Mouse (Mus musculus) right cerebral cortex, postnatal 14 days (tissue): ENCODE data around the gene Frg2f1.

Experiments used
- DNase-seq: peaks from one replicate; pipeline ENCODE4 v3.0.0; 2022

Gene Frg2f1

DNA sequence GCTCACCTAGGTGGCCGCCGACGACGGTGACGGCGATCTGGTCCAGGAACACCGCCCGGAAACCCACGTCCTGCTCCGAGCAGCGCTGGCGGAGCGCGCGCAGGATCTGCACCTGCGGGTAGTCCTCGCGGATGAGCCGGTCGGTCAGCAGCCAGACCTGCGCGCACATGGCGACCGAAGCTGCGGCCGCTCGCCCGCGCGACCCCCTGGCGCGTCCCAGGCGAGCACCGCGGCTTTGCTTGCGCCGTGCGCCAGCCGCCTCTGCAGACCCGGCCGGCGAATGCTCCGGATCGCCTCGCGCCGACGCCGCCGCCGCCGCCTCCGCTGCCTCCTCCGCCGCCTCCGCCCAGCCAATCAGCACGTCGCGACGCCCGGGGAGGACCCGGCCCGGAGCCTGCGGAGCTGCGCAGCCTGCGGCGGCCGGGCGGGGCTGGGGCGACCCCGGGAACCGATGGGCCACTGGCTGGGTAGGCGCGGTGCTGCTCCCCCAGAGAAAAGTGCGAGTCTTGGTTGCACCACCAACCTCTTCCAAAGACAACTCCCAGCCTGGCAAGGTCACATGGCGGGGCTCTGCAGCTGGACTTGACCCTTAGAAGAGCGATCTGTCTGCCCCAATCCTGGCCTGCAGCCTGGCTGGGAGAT is 46.9 kb downstream of the Frg2f1 start, which contains the start of gene Rimkla:
Rimkla (minus strand) TSS at position 338 of the 642 bp plus-strand sequence.
- peak; percentile 64 for DNase-seq

DNA sequence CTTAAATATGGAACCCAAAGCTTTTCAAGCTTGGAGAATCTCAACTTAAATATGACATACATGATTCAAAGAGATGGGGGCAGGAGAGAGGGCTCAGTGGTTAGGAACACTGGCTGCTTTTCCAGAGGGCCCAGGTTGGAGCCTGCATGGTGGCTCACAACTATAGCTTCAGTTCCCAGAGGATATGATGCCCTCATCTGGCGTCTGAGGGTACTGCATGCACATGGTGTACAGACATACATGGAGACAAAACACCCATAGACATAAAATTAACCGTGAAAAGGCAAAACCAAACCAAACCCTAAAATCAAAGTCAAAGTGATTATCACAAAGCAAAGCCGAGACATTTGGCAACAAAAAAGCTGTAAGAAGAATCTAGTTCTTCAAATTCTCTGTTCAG is 48.5 kb downstream of the Frg2f1 start:
- DNase-seq = peak; percentile 77

DNA sequence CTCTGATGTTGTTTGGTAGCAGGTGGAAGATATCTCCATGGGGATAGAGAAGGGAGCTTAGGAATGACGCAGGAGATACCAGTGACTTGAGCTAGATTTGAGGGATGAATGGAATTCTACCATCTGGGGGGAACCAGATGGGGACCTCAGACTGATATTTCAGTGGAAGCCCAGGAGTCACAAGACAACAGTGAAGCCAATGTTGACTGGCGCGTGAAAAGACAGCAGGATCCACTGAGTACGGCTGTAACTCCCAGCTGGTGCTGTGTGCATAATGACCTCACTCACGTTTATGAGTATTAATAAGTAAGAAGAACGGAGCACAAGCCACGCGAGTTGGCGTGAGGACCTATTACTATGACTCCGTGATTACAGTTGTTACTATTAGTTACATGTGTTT is 49.7 kb downstream of the Frg2f1 start:
- no peak for DNase-seq

DNA sequence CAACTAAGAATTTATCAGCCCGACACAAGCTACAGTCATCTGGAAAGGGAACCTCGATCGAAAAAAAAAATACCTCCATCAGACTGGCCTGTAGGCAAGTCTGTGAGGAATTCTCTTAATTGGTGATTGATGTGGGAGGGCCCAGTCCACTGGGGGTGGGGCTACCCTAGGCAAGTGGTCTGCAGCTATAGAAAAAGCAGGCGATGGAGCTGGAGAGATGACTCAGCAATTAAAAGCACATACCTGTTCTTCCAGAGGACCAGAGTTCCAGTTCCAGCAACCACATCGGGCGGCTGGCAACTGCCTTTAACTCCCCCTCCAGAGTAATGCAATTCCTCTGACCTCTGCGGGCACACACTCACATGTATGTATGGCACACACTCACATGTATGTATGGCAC is 54.4 kb downstream of the Frg2f1 start:
- no peak for DNase-seq

DNA sequence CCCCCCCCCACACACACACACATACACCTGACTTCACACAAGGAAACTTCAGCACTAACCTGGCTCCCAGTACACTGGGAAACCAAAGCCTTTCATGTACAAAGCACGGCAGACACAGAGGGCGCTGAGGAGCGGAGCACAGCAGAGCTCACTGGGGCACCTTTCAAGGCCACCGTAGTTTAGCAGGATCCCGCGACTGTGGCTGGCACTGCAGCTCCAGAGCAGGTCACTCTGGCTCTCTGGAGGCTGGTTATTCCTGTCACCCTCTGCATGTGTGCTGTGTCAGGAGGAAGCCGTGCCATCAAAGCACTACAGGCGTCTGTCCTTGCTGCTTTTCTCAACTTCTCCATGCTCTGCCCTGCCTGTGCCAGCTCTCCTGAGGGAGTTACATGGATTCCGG is 56.3 kb downstream of the Frg2f1 start:
- no peak for DNase-seq
